Mouse (Mus musculus): ENCODE results near the gene Ttll10.

DNA sequence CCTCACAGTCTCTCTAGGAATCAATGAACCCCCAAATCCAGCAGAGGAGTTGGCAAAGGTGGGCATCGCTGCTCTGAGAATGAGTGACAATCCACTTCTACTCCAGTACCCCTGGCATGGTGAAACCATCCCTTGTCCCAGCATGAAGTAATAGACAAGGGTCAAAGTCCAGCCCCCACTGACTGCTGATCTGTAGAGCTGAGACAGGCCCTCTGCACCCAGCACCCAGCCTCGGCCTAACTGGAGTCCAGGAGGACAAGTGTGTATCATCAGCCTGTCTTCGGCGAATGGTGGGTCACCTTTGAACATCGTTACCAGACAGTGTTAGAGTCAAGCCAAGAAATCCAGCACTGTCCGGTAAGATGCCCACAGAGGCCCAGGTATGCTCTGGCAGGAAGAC is 4.6 kb downstream of the Ttll10 start:
- no peak for TF ChIP-seq POLR2A (IDR thresholded peaks at IDR 0.05; ENCODE audit: low read depth, low read length)
- TF ChIP-seq CTCF (IDR thresholded peaks at IDR 0.05; ENCODE audit: borderline replicate concordance, insufficient read depth, low read length) = no peak

Data from embryonic fibroblast, embryonic 13.5 days (primary cell).